In genomic region chr12:73020422-73020821, GRCm38 (mm10) we compare ENCODE assay signal across 14 mouse cellular contexts. TPM values are rescaled to one million over a fixed set of nuclear protein-coding genes. Genes with fewer than 3 reads are reported as not detected.
"Had no signal": no experiment of that assay in that cellular context is flagged by ENCODE, and none has a peak within 500 bp of the region (broad histone marks: within the 10 kb centered on the region; RNA-seq: fewer than 3 reads in every experiment).

No protein-coding gene starts in this region.

- H3K4me1 ChIP-seq: lung, embryonic 15.5 days; midbrain, embryonic 13.5 days; midbrain, embryonic 15.5 days; neural tube, embryonic 12.5 days; stomach, embryonic 15.5 days had no signal

- H3K27ac ChIP-seq: lung, embryonic 15.5 days; macrophage; midbrain, embryonic 13.5 days; midbrain, embryonic 15.5 days; neural tube, embryonic 12.5 days; stomach, embryonic 15.5 days; stomach, postnatal 0 days had no signal

- H3K9me3 ChIP-seq: lung, embryonic 15.5 days; midbrain, embryonic 15.5 days; neural tube, embryonic 12.5 days; stomach, embryonic 15.5 days had no signal

- H3K36me3 ChIP-seq: lung, embryonic 15.5 days; midbrain, embryonic 13.5 days; midbrain, embryonic 15.5 days; neural tube, embryonic 12.5 days; stomach, embryonic 15.5 days had no signal

- H3K4me3 ChIP-seq: lung, embryonic 15.5 days; megakaryocyte, embryonic 14.5 days; midbrain, embryonic 13.5 days; midbrain, embryonic 15.5 days; neural tube, embryonic 12.5 days; stomach, embryonic 15.5 days had no signal

- H3K9ac ChIP-seq: liver, postnatal 0 days; lung, embryonic 15.5 days; midbrain, embryonic 13.5 days; midbrain, embryonic 15.5 days; neural tube, embryonic 12.5 days; stomach, embryonic 15.5 days had no signal

- H3K4me2 ChIP-seq: lung, embryonic 15.5 days; midbrain, embryonic 11.5 days; midbrain, embryonic 13.5 days; midbrain, embryonic 15.5 days; neural tube, embryonic 12.5 days; stomach, embryonic 15.5 days had no signal

- ATAC-seq: liver, postnatal 0 days; lung, postnatal 0 days; midbrain, embryonic 15.5 days had no signal

- H3K27me3 ChIP-seq: lung, embryonic 15.5 days; midbrain, embryonic 15.5 days; neural tube, embryonic 12.5 days; stomach, embryonic 15.5 days had no signal

RNA-seq across cellular contexts. Expression of gene Six1, which starts 33.3 kb away (rescaled TPM):
- total RNA-seq: monocyte, adult 5-6 weeks had no signal
- polyA plus RNA-seq: macrophage; small intestine, adult 2 months; spleen, adult 2 months had no signal
